Mouse (Mus musculus): ENCODE data around the gene Fads2. TPM values are rescaled to one million over a fixed set of nuclear protein-coding genes. Genes with fewer than 3 reads are reported as not detected.

Fads2 gene
- total and polyA plus RNA-seq, 3 experiments: 55.2 to 119 TPM; not detected in 1

DNA sequence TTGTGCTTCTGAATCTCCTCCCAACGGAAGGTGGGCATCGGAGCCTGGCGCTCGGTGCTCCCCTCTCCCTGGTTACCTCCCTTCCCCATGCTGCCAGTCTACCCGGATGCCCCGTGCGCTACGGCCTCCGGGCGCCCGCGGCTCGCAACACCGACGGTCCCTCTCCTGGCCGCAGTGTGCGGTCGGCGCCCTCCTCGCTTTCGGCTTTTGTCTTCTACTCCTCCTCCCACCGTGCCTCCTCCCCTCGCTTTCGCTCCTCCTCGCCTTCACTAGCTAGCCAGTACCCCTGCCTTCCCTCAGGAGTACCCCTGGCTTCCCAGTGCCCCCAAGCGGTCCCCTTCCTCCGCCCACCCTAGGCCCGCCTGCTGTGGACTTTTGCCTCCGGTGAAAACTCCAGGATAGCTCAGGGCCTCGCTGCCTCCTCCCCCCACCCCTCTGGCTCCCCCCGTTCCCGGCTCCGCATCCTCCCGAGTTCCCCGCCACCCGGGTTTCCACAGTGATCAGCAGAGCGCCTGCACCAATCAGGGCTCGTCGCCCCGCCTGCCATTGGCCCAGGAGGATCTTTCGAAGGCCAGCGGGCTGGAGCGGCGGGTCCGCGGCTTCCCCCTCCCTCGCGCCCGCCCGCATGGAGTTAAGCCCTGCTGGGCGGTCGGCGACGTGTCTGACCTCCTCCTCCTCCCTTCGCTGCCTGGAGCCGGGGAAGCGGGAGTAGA is at the start of gene Fads2 (continued):
- 0 out of 2 replicates have a peak, but pooled peaks have one; percentile 18 for TF ChIP-seq ETS1 (IDR thresholded peaks at IDR 0.05; ENCODE audit: low read depth, low read length)
- peak; percentile 47 for TF ChIP-seq SIN3A (IDR thresholded peaks at IDR 0.05; ENCODE audit: low read length)
- peak; percentile 91 for TF ChIP-seq MAZ (IDR thresholded peaks at IDR 0.05; ENCODE audit: low read depth, low read length)
- no peak for TF ChIP-seq GATA1 (IDR thresholded peaks at IDR 0.05; ENCODE audit: low read depth, low read length)

DNA sequence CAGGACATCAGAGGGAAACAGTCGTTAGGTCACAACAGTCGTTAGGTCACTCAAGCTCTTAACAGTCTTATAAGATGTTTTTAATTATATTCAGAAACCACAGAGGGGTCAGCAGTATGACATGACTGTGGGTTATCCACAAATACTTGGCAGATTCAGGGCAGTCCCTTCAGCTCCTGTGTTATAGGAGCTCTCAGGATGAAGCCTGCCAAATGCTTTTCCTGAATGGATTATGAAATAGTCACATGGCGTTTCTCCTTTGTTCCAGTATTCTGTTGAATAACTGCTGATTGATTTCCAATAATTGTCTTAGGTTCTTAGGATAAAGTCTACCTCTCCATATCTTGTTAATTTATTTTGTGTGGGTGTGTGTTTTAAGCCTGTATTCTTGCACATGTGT is 47.6 kb upstream of the Fads2 start:
- DNase-seq (ENCODE audit: low read depth, low spot score): no peak
- TF ChIP-seq CHD1 (IDR thresholded peaks at IDR 0.05; ENCODE audit: low read depth, low read length): no peak
- TF ChIP-seq POLR2AphosphoS5 (IDR thresholded peaks at IDR 0.05; ENCODE audit: borderline replicate concordance, low read depth, low read length): no peak
- TF ChIP-seq E2F4 (IDR thresholded peaks at IDR 0.05; ENCODE audit: borderline replicate concordance, low read depth, low read length): no peak
- no peak for TF ChIP-seq ZNF384 (IDR thresholded peaks at IDR 0.05; ENCODE audit: low read depth, low read length)
- no peak for TF ChIP-seq CHD2 (IDR thresholded peaks at IDR 0.05; ENCODE audit: low read length)
- no peak for TF ChIP-seq MYB (IDR thresholded peaks at IDR 0.05; ENCODE audit: low read depth, low read length)
- TF ChIP-seq RAD21 (IDR thresholded peaks at IDR 0.05; ENCODE audit: low read depth, low read length): no peak
- no peak for TF ChIP-seq GABPA (IDR thresholded peaks at IDR 0.05; ENCODE audit: low read depth, low read length)
- no peak for TF ChIP-seq CTCF (IDR thresholded peaks at IDR 0.05 in 2 of 3, conservative IDR thresholded peaks at IDR 0.05 in 1 of 3; ENCODE audit: control insufficient read depth in 1 of 3, insufficient read depth in 1 of 3, low read depth in 2 of 3, low read length in 3 of 3, poor library complexity in 1 of 3, severe bottlenecking in 1 of 3)
- no peak for TF ChIP-seq POLR2AphosphoS2 (IDR thresholded peaks at IDR 0.05; ENCODE audit: low read length)
- no peak for TF ChIP-seq TBP (IDR thresholded peaks at IDR 0.05; ENCODE audit: low read depth, low read length)
- no peak for TF ChIP-seq ZMIZ1 (IDR thresholded peaks at IDR 0.05; ENCODE audit: low read depth, low read length)
- no peak for TF ChIP-seq POLR2A (IDR thresholded peaks at IDR 0.05; ENCODE audit: control insufficient read depth in 1 of 2, insufficient read depth in 1 of 2, low read depth in 1 of 2, low read length in 2 of 2, poor library complexity in 1 of 2)
- no peak for TF ChIP-seq ZC3H11A (IDR thresholded peaks at IDR 0.05; ENCODE audit: low read depth, low read length)
- no peak for TF ChIP-seq TAL1 (IDR thresholded peaks at IDR 0.05; ENCODE audit: low read length)
- TF ChIP-seq BHLHE40 (IDR thresholded peaks at IDR 0.05; ENCODE audit: borderline replicate concordance, low read depth, low read length): no peak

More for the DNA sequence above, 47.6 kb upstream of the Fads2 start:
- Histone ChIP-seq H3K27me3 (ENCODE audit: control insufficient read depth in 1 of 2, insufficient read depth in 2 of 2, low read length in 2 of 2) (peaks cover 2 to 6% of the 10 kb centered on the region in 2 experiments; a peak in 3 of 4 replicates), H3K79me2 (ENCODE audit: control insufficient read depth, insufficient read depth, low read length, poor library complexity) (no peaks in the 10 kb centered on the region), H3K4me3 (ENCODE audit: control insufficient read depth in 1 of 2, insufficient read depth in 1 of 2, low read depth in 2 of 2, low read length in 2 of 2) (no peak overlapping the region), H3K36me3 (ENCODE audit: control insufficient read depth in 1 of 2, insufficient read depth in 2 of 2, low read length in 2 of 2) (no peaks in the 10 kb centered on the region), H3K9me3 (replicated peaks; ENCODE audit: insufficient read depth, low read length) (no peaks in the 10 kb centered on the region), H3K9ac (ENCODE audit: control insufficient read depth, low read depth, low read length, poor library complexity, severe bottlenecking) (no peak overlapping the region), H3K27ac (ENCODE audit: control insufficient read depth, low read depth, low read length) (no peak overlapping the region), H3K4me1 (ENCODE audit: control insufficient read depth in 1 of 2, insufficient read depth in 2 of 2, low read length in 2 of 2) (no peaks in the 10 kb centered on the region)
